Mouse (Mus musculus) spleen, adult 2 months (tissue): ENCODE measurements at regions not wholly inside any gene's neighbourhood (a gene's known extent, or its start where the extent isn't known, plus 50 kb on each side); places are given as distances from the start of the nearest gene placed in this dataset.

Experiments used
- CTCF ChIP-seq: fragments of 200-500 bp; IDR thresholded peaks from 2 replicates; pipeline ENCODE4 v1.5.1; 2011; ENCODE audit warnings: mild to moderate bottlenecking, inconsistent platforms; ENCODE audit not compliant: insufficient read depth, insufficient read length, insufficient replicate concordance; ENCODE audit errors: extremely low read depth
- POLR2A ChIP-seq: fragments of 200-500 bp; IDR thresholded peaks from 2 replicates; pipeline ENCODE4 v1.6.1; 2011; ENCODE audit warnings: low read depth, low read length, inconsistent platforms

- TF ChIP-seq CTCF (no peak), POLR2A (no peak)
These were observed 108.7 kb downstream of the Rpl14 start for GRCm38 (mm10) chr9:120679822-120680426.
